Mouse (Mus musculus) forebrain, embryonic 14.5 days (tissue): ENCODE data around the gene Kif24. TPM values are rescaled to one million over a fixed set of nuclear protein-coding genes. Genes with fewer than 3 reads are reported as not detected.

ENCODE experiments used
- ATAC-seq: fragments of 200-750 bp; cut with Nextera tagmentation; 2 replicates; pipeline ENCODE4 v1.8.0; 2017; ENCODE audit warnings: mild to moderate bottlenecking, moderate library complexity
- DNase-seq: peaks from one replicate; pipeline ENCODE4 v3.0.0-alpha.2; 2015; ENCODE audit warnings: low spot score
- H3K27ac ChIP-seq: fragments of 300-500 bp; sonication (generic); 2 replicates; pipeline ENCODE4 v1.5.1; 2014; ENCODE audit warnings: low read depth, mild to moderate bottlenecking, control low read depth, low read length, moderate library complexity
- H3K27me3 ChIP-seq: fragments of 300-500 bp; sonication (generic); replicated peaks from 2 replicates; pipeline ENCODE4 v1.6.1; 2014; ENCODE audit warnings: low read length, control low read depth, mixed read lengths; ENCODE audit not compliant: control insufficient read depth, insufficient read depth
- H3K36me3 ChIP-seq: fragments of 300-500 bp; sonication (generic); 2 replicates; pipeline ENCODE4 v1.6.1; 2014; ENCODE audit warnings: low read length, control low read depth; ENCODE audit not compliant: control insufficient read depth, insufficient read depth
- H3K4me1 ChIP-seq: fragments of 300-500 bp; sonication (generic); 2 replicates; pipeline ENCODE4 v1.6.1; 2014; ENCODE audit warnings: antibody characterized with exemption, low read length, control low read depth; ENCODE audit not compliant: control insufficient read depth, insufficient read depth
- H3K4me2 ChIP-seq: fragments of 300-500 bp; sonication (generic); 2 replicates; pipeline ENCODE4 v1.6.1; 2014; ENCODE audit warnings: mild to moderate bottlenecking, control low read depth, low read length
- H3K4me3 ChIP-seq: fragments of 300-500 bp; sonication (generic); 2 replicates; pipeline ENCODE4 v1.5.1; 2014; ENCODE audit warnings: low read depth, low read length, control low read depth
- H3K9ac ChIP-seq: fragments of 300-500 bp; sonication (generic); 2 replicates; pipeline ENCODE4 v1.6.1; 2014; ENCODE audit warnings: mild to moderate bottlenecking, low read length, control low read depth, moderate library complexity
- H3K9me3 ChIP-seq: fragments of 300-500 bp; sonication (generic); replicated peaks from 2 replicates; pipeline ENCODE4 v1.6.1; 2016; ENCODE audit warnings: low read length, control low read depth, mixed read lengths; ENCODE audit not compliant: control insufficient read depth
- WGBS: fragments of 180-500 bp; shearing (Covaris S2); extraction: QIAGEN DNeasy Blood & Tissue Kit; methylation state at CpG from one replicate; pipeline ENCODE4 v1.1.7; 2014; 5-methylcytosine and 5-hydroxymethylcytosine counted together
- polyA plus RNA-seq: library from polyadenylated mRNA; unstranded; fragments of >200 nt; fragmentation: Nextera tagmentation; extraction: Ambion mirVana; gene quantifications from 2 replicates; pipeline ENCODE4 v1.2.1, GENCODE M21; 2014

Gene Kif24
- polyA plus RNA-seq, 1 experiment from 2014 or later, result 3.0 TPM

- WGBS, result 89% methylated on average over 5 of the region's 5 CpGs
- Histone ChIP-seq H3K4me2 (no peak overlapping the region), H3K36me3 (peaks cover 54% of the 10 kb centered on the region; the same call in 1 of the 2 replicates), H3K27ac (no peak overlapping the region), H3K9ac (no peak overlapping the region), H3K4me1 (no peaks in the 10 kb centered on the region), H3K27me3 (no peaks in the 10 kb centered on the region), H3K9me3 (no peaks in the 10 kb centered on the region), H3K4me3 (no peak overlapping the region)
- DNase-seq, result no peak
- ATAC-seq, result no peak
Measured at GRCm38 (mm10) chr4:41401573-41401972, 63.1 kb downstream of the Kif24 start.

GRCm38 (mm10) chr4:41401167-41401566, 63.5 kb downstream of the Kif24 start:
- peaks cover 53% of the 10 kb centered on the region; the same call in 1 of the 2 replicates for H3K36me3 ChIP-seq
- no peak overlapping the region for H3K9ac ChIP-seq
- no peaks in the 10 kb centered on the region for H3K4me1 ChIP-seq
- DNase-seq, result no peak
- no peak overlapping the region for H3K4me2 ChIP-seq
- H3K27me3 ChIP-seq, result no peaks in the 10 kb centered on the region
- no peak overlapping the region for H3K4me3 ChIP-seq
- no peak overlapping the region for H3K27ac ChIP-seq
- no peak for ATAC-seq
- H3K9me3 ChIP-seq, result no peaks in the 10 kb centered on the region

- ATAC-seq, result no peak
- WGBS, result 92% methylated on average over 5 of the region's 5 CpGs
- peaks cover 61% of the 10 kb centered on the region; the same call in 1 of the 2 replicates for H3K36me3 ChIP-seq
Measured at GRCm38 (mm10) chr4:41399904-41400303, 64.8 kb downstream of the Kif24 start.

GRCm38 (mm10) chr4:41398353-41398752, 66.3 kb downstream of the Kif24 start:
- WGBS, result 82% methylated on average over 6 of the region's 6 CpGs
- H3K4me1 ChIP-seq, result no peaks in the 10 kb centered on the region

More at GRCm38 (mm10) chr4:41399904-41400303, 64.8 kb downstream of the Kif24 start:
- no peaks in the 10 kb centered on the region for H3K27me3 ChIP-seq
- no peak overlapping the region for H3K4me3 ChIP-seq
- no peak overlapping the region for H3K27ac ChIP-seq
- H3K9ac ChIP-seq, result no peak overlapping the region
- no peak for DNase-seq
- H3K4me1 ChIP-seq, result no peaks in the 10 kb centered on the region
- H3K9me3 ChIP-seq, result no peaks in the 10 kb centered on the region
- H3K4me2 ChIP-seq, result no peak overlapping the region

GRCm38 (mm10) chr4:41394651-41395050, 70.0 kb downstream of the Kif24 start:
- H3K36me3 ChIP-seq, result peaks cover 85% of the 10 kb centered on the region
- H3K4me1 ChIP-seq, result no peaks in the 10 kb centered on the region
- H3K27ac ChIP-seq, result no peak overlapping the region
- no peaks in the 10 kb centered on the region for H3K9me3 ChIP-seq
- no peak for ATAC-seq
- no peak overlapping the region for H3K9ac ChIP-seq
- H3K4me2 ChIP-seq, result no peak overlapping the region
- DNase-seq, result no peak
- no peaks in the 10 kb centered on the region for H3K27me3 ChIP-seq
- 81% methylated on average over 9 of the region's 9 CpGs for WGBS
- H3K4me3 ChIP-seq, result no peak overlapping the region

More at GRCm38 (mm10) chr4:41398353-41398752, 66.3 kb downstream of the Kif24 start:
- Histone ChIP-seq H3K4me3 (no peak overlapping the region), H3K9ac (no peak overlapping the region), H3K27me3 (no peaks in the 10 kb centered on the region), H3K9me3 (no peaks in the 10 kb centered on the region), H3K36me3 (peaks cover 70% of the 10 kb centered on the region), H3K4me2 (no peak overlapping the region), H3K27ac (no peak overlapping the region)
- ATAC-seq, result no peak
- DNase-seq, result no peak

- Histone ChIP-seq H3K9me3 (no peaks in the 10 kb centered on the region), H3K36me3 (peaks cover 87% of the 10 kb centered on the region), H3K9ac (no peak overlapping the region), H3K4me2 (no peak overlapping the region), H3K4me3 (no peak overlapping the region), H3K27me3 (no peaks in the 10 kb centered on the region), H3K4me1 (no peaks in the 10 kb centered on the region), H3K27ac (no peak overlapping the region)
- DNase-seq, result no peak
- ATAC-seq, result no peak
- WGBS, result 88% methylated on average over 2 of the region's 2 CpGs
Measured at GRCm38 (mm10) chr4:41391015-41391414, 73.7 kb downstream of the Kif24 start.

GRCm38 (mm10) chr4:41390122-41390521, 74.6 kb downstream of the Kif24 start:
- Histone ChIP-seq H3K4me1 (no peaks in the 10 kb centered on the region), H3K9ac (no peak overlapping the region), H3K27ac (no peak overlapping the region), H3K36me3 (peaks cover 79% of the 10 kb centered on the region), H3K9me3 (no peaks in the 10 kb centered on the region), H3K4me3 (no peak overlapping the region), H3K4me2 (no peak overlapping the region), H3K27me3 (no peaks in the 10 kb centered on the region)
- WGBS, result 26% methylated on average over 3 of the region's 3 CpGs
- ATAC-seq (peak; percentile 67), DNase-seq (peak; percentile 90)

GRCm38 (mm10) chr4:41389240-41389639, 75.4 kb downstream of the Kif24 start:
- Histone ChIP-seq H3K4me2 (no peak overlapping the region), H3K36me3 (peaks cover 74% of the 10 kb centered on the region), H3K9ac (no peak overlapping the region), H3K4me3 (no peak overlapping the region), H3K27me3 (no peaks in the 10 kb centered on the region), H3K4me1 (no peaks in the 10 kb centered on the region), H3K9me3 (no peaks in the 10 kb centered on the region), H3K27ac (no peak overlapping the region)
- 88% methylated on average over 5 of the region's 5 CpGs for WGBS
- ATAC-seq (no peak), DNase-seq (no peak)

- Histone ChIP-seq H3K4me2 (no peak overlapping the region), H3K9me3 (no peaks in the 10 kb centered on the region), H3K27ac (no peak overlapping the region), H3K36me3 (peaks cover 74% of the 10 kb centered on the region), H3K4me1 (no peaks in the 10 kb centered on the region), H3K27me3 (no peaks in the 10 kb centered on the region), H3K4me3 (no peak overlapping the region), H3K9ac (no peak overlapping the region)
- ATAC-seq (no peak), DNase-seq (no peak)
- 93% methylated on average over 5 of the region's 5 CpGs for WGBS
Measured at GRCm38 (mm10) chr4:41388616-41389015, 76.1 kb downstream of the Kif24 start.
